12 mouse cellular contexts compared by ENCODE assay signal in the genomic region with DNA sequence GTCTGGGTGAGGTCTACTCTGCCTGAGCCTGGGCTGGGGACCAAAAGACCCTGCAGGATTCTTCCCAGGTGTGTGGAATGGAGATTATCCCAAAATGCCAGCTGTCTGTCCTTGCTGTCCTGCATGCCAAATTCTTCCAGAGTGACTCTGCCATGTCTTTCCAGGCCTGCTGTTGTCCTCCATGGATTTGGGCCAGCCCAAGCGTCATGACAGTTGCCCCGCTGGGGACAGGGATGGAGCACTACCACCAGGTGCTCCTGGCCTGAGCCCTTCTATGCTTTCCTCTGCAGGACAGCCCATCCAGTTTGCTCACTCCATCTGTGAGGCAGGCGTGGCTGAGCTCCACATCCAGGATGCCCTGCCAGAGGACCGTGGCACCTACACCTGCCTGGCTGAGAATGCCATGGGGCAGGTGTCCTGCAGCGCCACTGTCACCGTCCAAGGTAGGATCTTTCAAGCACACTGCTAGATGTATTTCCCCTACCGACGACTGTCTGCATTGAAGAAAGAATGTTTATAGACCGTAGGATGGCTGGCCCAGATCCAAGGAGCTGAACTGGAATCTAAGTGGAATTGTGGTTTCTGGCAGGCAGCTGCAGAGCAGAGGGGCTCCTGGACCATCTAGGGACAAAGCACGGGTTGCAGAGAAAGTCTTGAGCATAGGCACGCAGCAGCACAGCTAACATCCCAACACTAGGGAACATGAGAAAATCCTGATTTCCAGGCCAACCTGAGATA.
A peak's percentile ranks its signal among the peaks of the same experiment; 100 is the strongest.
DNase-seq lines count a peak whose midpoint lies in the region; ATAC-seq lines count a peak whose summit lies in the region.
"Had no signal": no experiment of that assay in that cellular context is flagged by ENCODE, and none has a peak within 500 bp of the region (broad histone marks: within the 10 kb centered on the region; RNA-seq: fewer than 3 reads in every experiment).

No protein-coding gene starts in this region.

- peak overlapping the region; percentile 92 for H3K27ac ChIP-seq in lung, embryonic 16.5 days (ENCODE audit: low read length)
- H3K27ac ChIP-seq in embryonic facial prominence, embryonic 14.5 days (replicated peaks; ENCODE audit: low read depth, low read length), result no peak overlapping the region
- peak overlapping the region; percentile 10; the same call in 1 of the 2 replicates for H3K27ac ChIP-seq in limb, embryonic 13.5 days
- H3K27ac ChIP-seq: heart, adult 2 months; liver, embryonic 13.5 days had no signal

- DNase-seq in heart, adult 11 months, result peak; percentile 89
- DNase-seq in heart, adult 9 months (ENCODE audit: low spot score in 2 of 2), result no peak
- no peak for DNase-seq in lung, postnatal 36 days
- peak; percentile 94 for DNase-seq in embryonic facial prominence, embryonic 14.5 days (ENCODE audit: low spot score)
- DNase-seq in adrenal gland, adult 18-20 months (ENCODE audit: low spot score in 2 of 2), result no peak
- DNase-seq in spleen, postnatal 36 days (ENCODE audit: low spot score in 2 of 2), result no peak
- DNase-seq: heart, adult 2 months; kidney, adult 9 months; liver, embryonic 13.5 days; spleen, adult 18-20 months had no signal

- no peaks in the 10 kb centered on the region for H3K27me3 ChIP-seq in lung, embryonic 16.5 days (ENCODE audit: control insufficient read depth, insufficient read depth, low read depth, low read length)
- H3K27me3 ChIP-seq in embryonic facial prominence, embryonic 14.5 days (replicated peaks; ENCODE audit: control insufficient read depth, insufficient read depth, low read length), result no peaks in the 10 kb centered on the region
- H3K27me3 ChIP-seq in limb, embryonic 13.5 days, result peaks cover 11% of the 10 kb centered on the region
- H3K27me3 ChIP-seq: liver, embryonic 13.5 days had no signal

- 27% methylated on average over 11 of the region's 11 CpGs for WGBS in lung, embryonic 16.5 days
- 46% methylated on average over 11 of the region's 11 CpGs for WGBS in embryonic facial prominence, embryonic 14.5 days
- 44% methylated on average over 11 of the region's 11 CpGs for WGBS in limb, embryonic 13.5 days

- peaks cover 27% of the 10 kb centered on the region for H3K4me1 ChIP-seq in lung, embryonic 16.5 days (replicated peaks; ENCODE audit: control insufficient read depth, insufficient read depth, low read length)
- H3K4me1 ChIP-seq in embryonic facial prominence, embryonic 14.5 days (ENCODE audit: control insufficient read depth, insufficient read depth, low read length), result peaks cover 17% of the 10 kb centered on the region
- H3K4me1 ChIP-seq in limb, embryonic 13.5 days, result peaks cover 43% of the 10 kb centered on the region
- H3K4me1 ChIP-seq: liver, embryonic 13.5 days had no signal

- H3K9ac ChIP-seq in lung, embryonic 16.5 days (ENCODE audit: low read length), result peak overlapping the region; percentile 44
- H3K9ac ChIP-seq in embryonic facial prominence, embryonic 14.5 days (ENCODE audit: low read depth, low read length), result no peak overlapping the region
- H3K9ac ChIP-seq in limb, embryonic 13.5 days, result no peak overlapping the region
- H3K9ac ChIP-seq: liver, embryonic 13.5 days had no signal

- H3K9me3 ChIP-seq in lung, embryonic 16.5 days (ENCODE audit: control insufficient read depth, low read length), result no peaks in the 10 kb centered on the region
- H3K9me3 ChIP-seq in embryonic facial prominence, embryonic 14.5 days (ENCODE audit: control insufficient read depth, low read length), result no peaks in the 10 kb centered on the region
- H3K9me3 ChIP-seq in limb, embryonic 13.5 days, result no peaks in the 10 kb centered on the region
- H3K9me3 ChIP-seq: liver, embryonic 13.5 days had no signal

- H3K4me3 ChIP-seq in lung, embryonic 16.5 days (ENCODE audit: low read length), result no peak overlapping the region
- H3K4me3 ChIP-seq in embryonic facial prominence, embryonic 14.5 days (ENCODE audit: low read depth, low read length), result no peak overlapping the region
- H3K4me3 ChIP-seq in limb, embryonic 13.5 days, result no peak overlapping the region
- H3K4me3 ChIP-seq: heart, adult 2 months; liver, embryonic 13.5 days had no signal

- H3K4me2 ChIP-seq in lung, embryonic 16.5 days (ENCODE audit: low read depth, low read length), result no peak overlapping the region
- no peak overlapping the region for H3K4me2 ChIP-seq in embryonic facial prominence, embryonic 14.5 days (ENCODE audit: low read depth, low read length)
- peak overlapping the region; percentile 16 for H3K4me2 ChIP-seq in limb, embryonic 13.5 days (replicated peaks)
- H3K4me2 ChIP-seq: liver, embryonic 13.5 days had no signal

- peak; percentile 29 for ATAC-seq in lung, embryonic 16.5 days (ENCODE audit: low read depth)
- peak; percentile 42; the same call in 1 of the 2 replicates for ATAC-seq in embryonic facial prominence, embryonic 14.5 days (ENCODE audit: low read depth)
- peak; percentile 45; the same call in 1 of the 2 replicates for ATAC-seq in limb, embryonic 13.5 days (ENCODE audit: low FRiP score, low read depth)

- H3K36me3 ChIP-seq in lung, embryonic 16.5 days (ENCODE audit: control insufficient read depth, insufficient read depth, low read length), result no peaks in the 10 kb centered on the region
- H3K36me3 ChIP-seq in embryonic facial prominence, embryonic 14.5 days (ENCODE audit: control insufficient read depth, insufficient read depth, low read length), result no peaks in the 10 kb centered on the region
- no peaks in the 10 kb centered on the region for H3K36me3 ChIP-seq in limb, embryonic 13.5 days
- H3K36me3 ChIP-seq: liver, embryonic 13.5 days had no signal

Comparison
In these comparisons a context has a peak if more than half of its experiments do, and no peak if none do; other contexts are left out.
1. DNase-seq: peak in heart, adult 11 months (single experiment) and embryonic facial prominence, embryonic 14.5 days (single experiment); none in heart, adult 9 months (0 of 2), lung, postnatal 36 days (single experiment), adrenal gland, adult 18-20 months (0 of 2) and spleen, postnatal 36 days (0 of 2).
2. Peak in every context shown above with its lines, with median percentiles within 50 percentile points of each other: ATAC-seq.